15 mouse cellular contexts compared by ENCODE assay signal in the genomic region with DNA sequence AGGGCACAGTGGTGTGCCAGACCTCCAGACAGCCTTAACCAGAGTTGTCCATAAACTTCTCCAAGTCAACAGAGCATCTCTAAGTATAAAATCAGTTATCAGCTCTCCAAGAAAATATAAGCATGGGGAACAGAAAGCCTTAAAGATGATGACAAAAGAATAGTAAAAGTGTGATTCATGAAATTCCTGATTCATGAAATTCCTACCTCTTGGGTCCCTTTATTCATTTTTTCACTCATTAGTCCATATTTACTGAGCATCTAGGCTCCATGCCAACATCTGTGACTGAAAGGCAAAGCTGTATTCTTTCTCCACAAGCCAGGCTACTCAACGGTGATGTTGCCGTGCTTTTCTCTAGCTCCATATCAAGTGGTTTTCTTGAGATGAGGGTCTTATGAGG.
A peak's percentile ranks its signal among the peaks of the same experiment; 100 is the strongest.
DNase-seq lines count a peak whose midpoint lies in the region.
"Had no signal": no experiment of that assay in that cellular context is flagged by ENCODE, and none has a peak within 500 bp of the region (broad histone marks: within the 10 kb centered on the region; RNA-seq: fewer than 3 reads in every experiment).

No protein-coding gene starts in this region.

- intact Hi-C loops in heart, postnatal 14 days (cut with DNase I), result no loop called here

- DNase-seq in heart, adult 11 months, result peak; percentile 39
- no peak for DNase-seq in heart, postnatal 14 days
- DNase-seq in Muller cell, postnatal 12 days (ENCODE audit: inconsistent ontology term), result peak; percentile 92
- DNase-seq in kidney, adult 11 months, result no peak
- DNase-seq: adrenal gland, adult 2 months; adrenal gland, adult 8-10 months; adrenal gland, postnatal 10 days; adrenal gland, postnatal 14 days; adrenal gland, postnatal 25 days; adrenal gland, postnatal 36 days; B cell, adult 2 months; cerebellum, adult 11 months; cerebellum, adult 11-12 months; cerebellum, adult 18-20 months; cerebellum, adult 2 months had no signal

Comparison
In these comparisons a context has a peak if more than half of its experiments do, and no peak if none do; other contexts are left out.
1. DNase-seq: peak in heart, adult 11 months (single experiment) and Muller cell, postnatal 12 days (single experiment); none in heart, postnatal 14 days (0 of 2) and kidney, adult 11 months (single experiment).